Mouse (Mus musculus): ENCODE results near the gene Bcan.

- TF ChIP-seq CTCF (IDR thresholded peaks at IDR 0.05; ENCODE audit: low read depth), result no peak
- TF ChIP-seq EP300 (IDR thresholded peaks at IDR 0.05; ENCODE audit: low read depth), result no peak
These were observed at the start of gene Bcan for GRCm38 (mm10) chr3:88000181-88000580.

Data from liver, postnatal 0 days (tissue).